Mouse (Mus musculus) cerebellum, postnatal 10 days (tissue): ENCODE data around the gene Klf3.
"Not testable (repeated sequence)": the region's sequence is repeated elsewhere in the genome, so short reads cannot be mapped to it uniquely, and the experiment has no call there.

ENCODE experiments used
- DNase-seq, 2 experiments: peaks; one replicate each; pipeline ENCODE4 v3.0.0; 2021; ENCODE audit warnings: mixed read lengths in 2 of 2

Gene Klf3

DNA sequence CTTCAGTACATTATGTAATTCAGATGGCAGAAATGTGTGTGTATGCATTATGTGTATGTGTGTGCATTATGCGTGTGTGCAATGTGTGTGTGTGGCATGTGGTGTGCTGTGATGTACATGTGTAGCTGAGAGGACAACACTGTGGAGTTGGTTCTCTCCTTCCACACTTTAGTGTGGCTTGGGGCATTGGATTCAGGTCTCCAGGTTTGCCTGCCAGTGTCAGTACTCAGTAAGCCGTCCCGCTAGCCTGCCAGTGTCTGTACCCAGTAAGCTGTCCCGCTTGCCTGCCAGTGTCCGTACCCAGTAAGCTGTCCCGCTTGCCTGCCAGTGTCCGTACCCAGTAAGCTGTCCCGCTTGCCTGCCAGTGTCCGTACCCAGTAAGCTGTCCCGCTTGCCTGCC lies 78.4 kb downstream of the Klf3 start:
- DNase-seq: not testable (repeated sequence)

DNA sequence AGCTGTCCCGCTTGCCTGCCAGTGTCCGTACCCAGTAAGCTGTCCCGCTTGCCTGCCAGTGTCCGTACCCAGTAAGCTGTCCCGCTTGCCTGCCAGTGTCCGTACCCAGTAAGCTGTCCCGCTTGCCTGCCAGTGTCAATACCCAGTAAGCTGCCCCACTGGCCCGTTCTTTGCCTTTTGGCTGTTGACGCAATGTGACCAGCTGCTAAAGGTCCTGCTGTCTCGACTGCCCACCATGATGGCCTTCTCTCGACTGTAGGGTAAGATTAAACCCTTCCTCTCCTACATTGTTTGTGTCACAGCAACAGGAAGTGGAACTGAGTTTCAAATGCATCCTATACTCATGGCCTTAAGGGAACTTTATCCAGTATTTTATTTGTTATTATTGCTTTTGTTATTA lies 78.8 kb downstream of the Klf3 start:
- not testable (repeated sequence) for DNase-seq
